Mouse (Mus musculus) testis, postnatal 10 days (tissue): ENCODE data around the gene 4930524J08Rik.

ENCODE experiments used
- DNase-seq: peaks from one replicate; pipeline ENCODE4 v3.0.0; 2021; ENCODE audit warnings: low spot score

The 4930524J08Rik gene

DNA sequence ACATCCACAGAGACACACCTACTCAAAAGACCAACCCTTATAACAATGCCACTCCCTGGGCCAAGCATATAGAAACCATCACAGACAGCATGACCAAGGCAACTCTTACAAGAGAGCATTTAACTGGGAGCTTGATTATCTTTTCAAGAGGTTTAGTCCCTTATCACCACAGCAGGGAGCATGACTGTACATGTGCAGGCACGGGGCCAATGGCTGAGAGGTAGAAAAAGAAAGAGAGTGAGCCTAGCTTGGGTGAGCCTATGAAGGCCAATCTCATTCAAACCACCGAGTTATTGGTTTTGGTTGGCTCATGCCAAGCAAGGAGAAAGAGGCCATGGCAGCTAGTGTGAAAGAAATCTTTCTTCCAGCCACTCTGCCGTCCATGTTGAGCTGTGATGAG is 26.6 kb downstream of the 4930524J08Rik start:
- no peak for DNase-seq

GRCm38 (mm10) chr5:100005896-100006295 is 27.0 kb downstream of the 4930524J08Rik start:
- no peak for DNase-seq

DNA sequence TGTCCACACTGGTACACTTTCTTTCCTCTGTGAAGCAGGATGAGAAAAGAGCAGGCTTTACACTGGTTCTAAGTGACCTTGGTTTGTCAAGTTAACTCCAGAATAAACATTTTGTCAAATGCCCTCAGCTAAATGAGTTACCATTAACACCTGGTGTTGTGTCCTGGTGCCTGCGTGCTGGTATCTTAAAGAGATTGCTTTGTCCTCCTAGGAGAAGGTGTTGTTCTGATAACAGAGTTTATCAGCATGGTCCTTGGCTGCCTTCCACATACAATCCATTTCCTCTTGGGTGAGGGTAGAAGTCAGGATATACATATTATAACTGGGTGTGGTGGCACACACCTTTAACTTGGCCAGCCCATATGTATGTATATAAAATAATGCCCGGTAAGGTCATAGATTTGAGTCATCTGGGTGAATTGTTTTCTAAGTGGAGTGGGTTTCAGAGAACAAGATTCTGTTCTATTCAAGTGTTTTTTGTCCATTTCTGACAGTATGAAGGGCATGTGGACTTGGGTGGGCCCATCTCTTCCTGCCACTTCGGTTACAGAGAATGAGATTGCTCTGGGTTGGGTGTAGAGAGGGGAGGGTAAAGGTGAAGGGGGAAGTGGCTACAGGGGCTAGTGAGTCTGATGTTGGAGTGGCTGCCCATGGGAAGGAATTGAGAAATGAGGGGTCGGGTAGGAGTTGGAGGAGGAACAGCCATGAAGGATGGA is 27.6 kb downstream of the 4930524J08Rik start:
- no peak for DNase-seq

DNA sequence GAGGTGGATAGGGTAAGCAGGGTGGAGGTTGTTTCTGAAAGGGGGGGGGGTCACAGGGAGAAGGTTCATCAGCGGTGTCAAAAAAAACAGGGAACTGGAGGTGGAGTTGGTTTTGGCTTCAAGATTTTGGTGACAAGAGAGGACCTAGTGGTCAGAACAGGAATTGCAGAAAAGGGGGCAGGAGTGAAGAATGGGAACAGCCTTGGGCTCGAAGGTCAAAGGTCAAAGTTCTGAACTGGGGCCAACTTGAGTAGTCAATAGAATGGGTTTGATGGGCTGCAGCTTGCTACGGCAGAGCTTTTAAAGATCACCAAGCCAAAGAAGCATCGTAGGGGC is 28.1 kb downstream of the 4930524J08Rik start:
- DNase-seq: no peak

DNA sequence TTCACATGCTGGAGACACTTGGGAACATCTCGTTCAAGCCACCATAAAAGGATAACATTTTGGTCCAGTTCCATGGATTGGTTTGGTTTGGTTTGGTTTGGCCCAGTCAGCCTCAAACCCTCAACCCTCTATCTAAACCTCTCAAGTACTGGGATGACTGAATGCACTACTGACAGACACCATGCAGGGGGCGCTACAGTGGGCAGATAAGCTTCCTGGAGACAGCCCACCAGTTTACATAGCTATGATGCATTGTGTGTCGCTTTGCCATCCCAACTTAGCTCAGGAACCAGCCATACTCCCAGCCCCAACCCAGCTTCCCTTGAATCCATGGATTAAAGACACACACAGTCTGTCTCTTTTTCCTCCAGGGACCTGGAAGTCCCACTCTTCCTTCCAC is 29.6 kb downstream of the 4930524J08Rik start:
- no peak for DNase-seq

DNA sequence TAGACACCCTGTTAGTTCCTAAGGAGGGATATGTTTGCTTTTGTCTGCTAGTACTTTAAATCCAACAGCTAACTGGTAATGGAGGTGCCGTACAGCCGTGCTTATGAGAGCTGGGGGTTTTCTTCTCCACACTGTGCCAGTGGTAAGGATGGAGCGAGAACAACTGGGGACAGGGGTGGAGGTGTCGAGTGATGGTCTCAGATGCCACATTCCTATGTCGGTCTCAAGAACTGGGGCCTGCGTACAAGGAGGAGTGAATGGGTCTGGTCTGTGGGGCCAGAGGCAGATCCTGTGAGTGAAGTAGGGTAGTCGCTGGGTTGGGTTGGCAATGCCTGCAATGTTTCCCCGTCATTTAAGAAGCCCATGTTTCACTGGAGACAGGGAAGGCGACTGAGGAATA is 33.7 kb downstream of the 4930524J08Rik start:
- DNase-seq: no peak

DNA sequence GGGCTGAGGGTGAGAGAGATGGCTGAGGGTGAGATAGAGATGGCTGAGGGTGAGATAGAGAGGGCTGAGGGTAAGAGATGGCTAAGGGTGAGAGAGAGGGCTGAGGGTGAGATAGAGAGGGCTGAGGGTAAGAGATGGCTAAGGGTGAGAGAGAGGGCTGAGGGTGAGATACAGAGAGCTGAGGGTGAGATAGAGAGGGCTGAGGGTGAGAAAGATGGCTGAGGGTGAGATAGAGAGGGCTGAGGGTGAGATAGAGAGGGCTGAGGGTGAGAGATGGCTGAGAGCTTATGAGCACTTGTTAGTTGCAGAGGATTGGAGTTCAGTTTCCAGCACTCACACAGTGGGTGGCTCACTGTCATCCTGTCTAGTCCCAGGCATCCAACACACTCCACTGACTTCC is 41.2 kb downstream of the 4930524J08Rik start:
- DNase-seq: no peak

DNA sequence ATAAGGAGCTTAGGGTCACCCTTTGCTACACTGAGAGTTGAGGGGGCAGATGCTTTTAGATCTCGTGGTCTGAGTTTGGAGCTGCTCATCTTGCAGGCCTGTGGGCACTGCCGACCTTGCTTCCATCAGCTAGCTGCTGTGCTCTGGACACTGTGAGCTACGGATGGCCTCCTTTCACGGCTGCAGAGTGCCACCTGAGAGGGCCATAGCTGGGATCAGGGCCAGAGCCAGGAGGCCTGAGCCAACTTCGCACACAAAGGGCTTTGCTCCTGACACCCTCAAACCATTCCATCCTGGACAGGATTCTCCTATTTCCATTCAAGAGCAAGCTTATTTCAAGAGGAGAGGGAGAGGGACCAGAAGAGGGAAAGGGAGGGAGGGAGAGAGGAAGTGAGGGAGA is 45.5 kb downstream of the 4930524J08Rik start:
- no peak for DNase-seq

- DNase-seq: no peak
These were observed 46.0 kb downstream of the 4930524J08Rik start for GRCm38 (mm10) chr5:100024868-100025267.
